Mouse (Mus musculus) testis, postnatal 10 days (tissue): ENCODE measurements at regions not wholly inside any gene's neighbourhood (a gene's known extent, or its start where the extent isn't known, plus 50 kb on each side); places are given as distances from the start of the nearest gene placed in this dataset.

Experiments used
- DNase-seq: peaks from one replicate; pipeline ENCODE4 v3.0.0; 2021; ENCODE audit warnings: low spot score

DNA sequence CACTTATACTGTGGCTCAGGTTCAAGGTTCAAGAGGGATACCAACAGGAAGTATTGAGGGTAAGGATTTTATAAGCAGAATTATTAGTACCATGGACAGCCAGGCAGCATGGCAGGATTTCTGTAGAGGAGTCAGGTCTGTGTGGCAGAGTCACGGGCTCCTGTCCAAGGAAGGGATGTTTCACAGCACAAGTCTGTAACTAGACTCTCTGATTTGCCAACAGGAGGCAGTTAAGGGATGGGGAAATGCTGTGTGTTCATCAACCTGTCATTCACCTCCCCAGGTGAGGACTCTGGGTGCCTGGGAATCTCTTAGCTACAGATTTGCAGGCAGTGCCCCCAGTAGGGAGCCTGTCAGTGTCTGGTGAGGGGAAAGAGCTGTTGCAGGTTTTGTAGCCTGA lies 541.7 kb upstream of the Auts2 start:
- no peak for DNase-seq

DNA sequence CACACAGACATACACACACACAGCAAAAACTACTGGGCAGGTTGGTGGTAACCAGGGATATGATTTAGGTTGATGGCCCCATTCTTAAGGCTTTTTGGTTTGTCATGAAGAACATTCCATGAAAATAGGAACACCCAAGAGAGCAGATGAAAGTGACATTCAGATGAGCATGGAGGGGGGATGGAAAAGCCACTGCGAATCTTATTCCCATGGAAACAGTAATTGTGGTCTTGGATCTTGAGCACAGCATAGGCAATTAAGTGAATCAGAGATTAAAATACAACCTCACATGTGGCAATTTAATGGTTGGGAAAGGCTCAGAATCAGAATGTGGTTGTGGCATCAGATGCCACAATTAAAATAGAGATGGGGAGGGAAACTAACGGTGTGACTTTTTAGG lies 537.6 kb upstream of the Auts2 start:
- no peak for DNase-seq

GRCm38 (mm10) chr5:133078916-133079315 lies 535.8 kb upstream of the Auts2 start:
- no peak for DNase-seq

DNA sequence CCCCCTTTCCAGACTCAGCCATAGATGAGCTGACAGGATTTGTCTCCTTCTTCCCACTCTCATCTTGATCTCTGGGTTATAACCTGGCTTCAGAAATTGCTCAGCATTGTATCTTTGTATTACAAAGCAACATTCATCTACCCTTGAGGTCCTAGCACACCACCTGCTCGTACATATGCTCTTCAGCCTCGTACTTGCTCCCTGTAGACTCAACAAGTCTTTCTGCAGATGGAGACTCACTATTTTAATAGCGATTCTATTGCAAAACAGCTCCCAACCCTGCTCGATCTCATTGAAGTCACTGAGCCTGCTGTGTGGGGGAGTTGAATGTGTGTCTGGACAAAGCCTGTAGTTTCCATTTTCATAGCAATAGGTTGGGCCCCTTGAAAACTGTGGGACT lies 535.2 kb upstream of the Auts2 start:
- DNase-seq, result no peak

GRCm38 (mm10) chr5:133073317-133073716 lies 530.2 kb upstream of the Auts2 start:
- DNase-seq, result no peak

- no peak for DNase-seq
Observed at GRCm38 (mm10) chr5:133070141-133070540, 527.0 kb upstream of the Auts2 start.

GRCm38 (mm10) chr5:133062481-133062880 lies 519.3 kb upstream of the Auts2 start:
- no peak for DNase-seq

DNA sequence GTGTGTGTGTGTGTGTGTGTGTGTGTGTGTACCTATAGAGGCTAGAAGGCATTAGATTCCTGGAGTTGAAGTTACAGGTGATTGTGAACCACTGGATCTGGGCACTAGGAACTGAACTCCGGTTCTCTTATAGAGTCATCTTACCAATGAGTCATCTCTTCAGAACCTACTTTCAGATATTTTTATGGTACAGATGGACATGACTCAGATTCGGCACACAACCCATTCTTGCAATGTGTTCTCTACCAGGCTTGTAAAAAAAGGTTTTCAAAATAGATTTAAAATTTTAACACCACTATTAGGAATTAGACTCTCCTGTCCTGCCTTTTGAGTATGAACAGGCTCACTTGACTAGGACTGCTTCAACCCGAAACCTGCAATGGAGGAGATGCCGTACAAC lies 504.3 kb upstream of the Auts2 start:
- no peak for DNase-seq

DNA sequence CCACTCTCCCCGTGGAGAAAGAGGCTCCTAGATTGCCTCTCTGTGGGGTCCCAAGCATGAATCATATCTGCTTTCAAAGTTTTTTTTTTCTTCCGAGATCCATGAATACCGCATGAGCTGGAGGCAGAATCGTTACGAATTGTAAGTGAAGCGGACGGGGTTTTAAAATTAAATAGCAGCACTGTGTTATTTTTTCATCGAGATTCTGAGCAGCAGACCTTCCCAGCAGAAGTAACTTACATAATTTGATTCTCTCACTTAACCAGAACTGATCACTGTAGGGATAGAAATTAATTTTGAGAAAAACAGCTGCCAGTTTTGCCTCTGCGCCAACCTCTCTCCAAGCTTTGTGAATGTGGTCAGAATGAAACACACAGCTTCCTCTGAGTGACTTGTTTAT lies 502.5 kb upstream of the Auts2 start:
- DNase-seq, result no peak

DNA sequence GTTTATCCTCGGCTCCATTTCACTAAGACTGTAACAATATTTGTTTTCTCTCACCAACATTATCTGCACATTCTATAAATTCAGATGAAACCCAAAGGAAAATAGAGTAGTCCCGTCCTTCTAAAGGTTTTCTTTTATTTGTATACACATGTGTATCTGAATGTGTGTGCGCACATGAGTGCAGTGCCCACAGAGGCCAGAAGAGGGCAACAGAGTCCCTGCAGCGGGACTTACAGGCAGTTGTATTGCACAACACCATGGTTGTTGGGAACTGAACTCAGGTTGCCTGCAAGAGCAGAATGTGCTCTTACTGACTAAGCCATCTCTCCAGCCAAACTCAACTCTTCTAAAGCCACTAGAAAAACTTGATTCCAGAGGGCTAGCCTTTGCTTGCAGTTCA lies 484.4 kb upstream of the Auts2 start:
- no peak for DNase-seq

- DNase-seq, result no peak
Observed at GRCm38 (mm10) chr5:133025121-133025520, 482.0 kb upstream of the Auts2 start.

DNA sequence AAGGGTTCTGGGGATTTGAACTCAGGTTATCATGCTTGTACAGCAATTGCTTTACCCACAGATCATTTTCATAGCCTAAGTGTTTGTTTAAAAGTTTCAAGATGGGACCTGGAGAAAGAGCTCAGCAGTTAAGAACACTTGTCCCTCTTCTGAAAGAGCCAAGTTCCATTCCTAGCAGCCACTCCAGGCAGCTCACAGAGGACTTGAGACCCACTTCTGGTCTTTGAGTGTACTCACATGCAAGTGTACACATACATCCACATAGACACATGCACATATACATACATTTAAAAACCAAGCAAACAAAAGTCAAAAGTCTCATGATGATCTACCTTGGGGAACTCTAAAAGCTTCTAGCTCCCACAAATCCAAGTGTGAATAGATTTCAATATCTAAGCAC lies 477.7 kb upstream of the Auts2 start:
- DNase-seq, result no peak

DNA sequence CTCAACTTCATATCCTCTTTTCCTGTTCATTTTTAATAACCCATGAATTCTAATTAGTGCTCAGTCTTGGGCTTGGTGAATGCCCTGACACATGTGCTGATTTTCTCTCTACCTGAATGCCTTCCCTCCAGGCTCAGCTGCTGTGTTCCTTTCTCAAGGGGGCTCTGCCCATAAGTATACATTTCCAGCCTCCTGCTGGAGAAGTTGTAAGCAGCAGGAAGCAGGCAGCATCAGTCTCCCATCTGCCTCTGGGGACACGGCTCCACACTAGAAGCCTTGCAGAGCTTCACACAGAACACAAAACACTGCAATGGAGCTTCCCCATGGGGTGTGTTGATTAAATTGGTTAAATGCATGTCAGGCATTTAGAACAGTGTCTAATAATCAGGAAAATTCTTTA lies 477.0 kb upstream of the Auts2 start:
- DNase-seq, result no peak

DNA sequence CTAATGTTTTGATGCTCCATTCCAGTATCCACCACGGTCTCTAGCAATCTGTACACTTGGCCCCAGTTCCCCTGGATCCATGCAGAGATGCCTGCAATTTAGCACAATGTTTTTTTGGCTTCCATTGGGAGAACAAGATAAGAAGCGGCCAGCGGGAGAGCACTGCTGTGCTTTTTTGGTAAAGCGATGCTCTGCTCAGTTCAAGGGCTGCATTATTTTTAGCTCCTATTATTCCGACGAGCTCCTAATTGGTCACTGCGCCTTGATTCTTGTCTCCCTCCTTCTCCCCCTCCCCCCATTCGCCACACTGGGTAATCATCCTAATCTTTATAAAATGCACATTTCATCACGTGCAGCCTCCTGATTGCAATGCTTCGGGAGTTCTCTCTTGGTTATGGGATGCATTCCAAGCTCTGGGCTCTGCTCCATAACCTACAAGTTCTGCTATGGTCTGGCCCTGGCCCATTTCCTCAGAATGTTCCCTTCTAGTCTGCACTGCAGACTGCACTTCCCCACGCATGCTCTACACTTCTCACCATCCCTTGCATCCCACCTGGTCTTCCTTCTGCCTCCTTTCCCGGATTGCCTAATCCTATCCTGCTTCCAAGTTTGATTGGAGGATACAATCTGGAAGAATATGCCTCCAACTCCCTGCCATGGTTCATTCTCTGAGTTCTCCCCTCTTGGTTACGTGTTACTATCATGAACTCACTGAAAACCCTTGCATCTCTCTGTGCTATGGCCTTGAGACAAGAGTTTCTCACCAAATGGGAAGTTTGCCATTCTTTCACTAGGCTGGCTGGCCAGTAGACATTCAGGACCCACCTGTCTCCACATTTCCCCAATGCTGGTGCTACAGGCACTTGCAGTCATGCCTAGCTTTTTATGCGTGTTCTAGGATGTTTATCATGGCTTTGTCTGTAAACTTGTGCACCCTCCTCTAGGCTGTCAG lies 467.8 kb upstream of the Auts2 start:
- peak; percentile 39 for DNase-seq

GRCm38 (mm10) chr5:132982866-132983265 lies 439.7 kb upstream of the Auts2 start:
- DNase-seq, result no peak

- DNase-seq, result no peak
Observed at GRCm38 (mm10) chr5:132979013-132979412, 435.9 kb upstream of the Auts2 start.

DNA sequence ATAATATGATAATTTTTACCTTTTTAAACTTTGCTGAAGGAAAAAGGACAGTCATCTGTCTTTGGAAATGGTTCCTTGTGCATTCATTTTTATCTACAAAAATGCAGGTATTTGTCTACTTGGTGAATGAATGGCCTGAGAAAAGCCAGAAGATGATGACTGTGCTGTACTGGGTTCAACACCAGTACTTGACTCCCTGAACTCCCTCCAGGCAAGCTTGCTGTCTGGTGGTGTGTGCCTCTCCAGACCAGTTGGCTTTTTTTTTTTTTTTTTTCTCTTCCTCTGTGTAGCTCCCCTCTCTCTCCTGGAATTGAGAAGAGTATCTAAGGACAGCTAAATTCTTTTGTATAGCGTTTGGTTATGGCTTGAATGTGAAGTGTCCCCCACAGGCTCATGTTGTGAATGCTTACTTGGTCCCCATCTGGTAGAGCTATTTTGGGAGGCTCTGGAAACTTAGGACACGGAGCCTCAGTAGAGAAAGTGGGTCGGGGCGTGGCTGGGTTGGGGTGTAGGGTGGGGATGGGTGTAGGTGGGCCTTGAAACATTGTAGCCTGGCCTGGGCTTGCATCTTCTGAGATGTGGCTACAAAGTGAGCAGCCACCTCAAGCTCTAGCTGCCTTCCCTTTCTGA lies 432.3 kb upstream of the Auts2 start:
- no peak for DNase-seq

DNA sequence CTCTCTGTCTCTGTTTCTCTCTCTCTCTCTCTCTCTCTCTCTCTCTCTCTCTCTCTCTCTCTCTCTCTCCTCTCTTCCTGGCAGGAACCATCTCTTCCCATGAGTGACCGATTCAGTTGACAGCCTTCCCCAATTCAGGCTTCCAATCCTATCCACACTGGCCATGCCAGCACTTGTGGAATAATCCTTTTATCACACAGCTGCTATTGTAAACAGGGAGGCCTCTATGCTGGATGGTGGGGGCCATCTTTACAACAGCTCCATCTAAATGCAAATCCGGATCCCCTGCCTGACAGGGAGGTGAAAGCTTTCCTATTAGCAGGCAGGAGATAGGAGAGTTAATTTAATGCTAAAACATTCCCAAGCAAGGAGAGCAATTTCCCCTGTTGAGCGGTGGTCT lies 431.7 kb upstream of the Auts2 start:
- DNase-seq, result no peak

DNA sequence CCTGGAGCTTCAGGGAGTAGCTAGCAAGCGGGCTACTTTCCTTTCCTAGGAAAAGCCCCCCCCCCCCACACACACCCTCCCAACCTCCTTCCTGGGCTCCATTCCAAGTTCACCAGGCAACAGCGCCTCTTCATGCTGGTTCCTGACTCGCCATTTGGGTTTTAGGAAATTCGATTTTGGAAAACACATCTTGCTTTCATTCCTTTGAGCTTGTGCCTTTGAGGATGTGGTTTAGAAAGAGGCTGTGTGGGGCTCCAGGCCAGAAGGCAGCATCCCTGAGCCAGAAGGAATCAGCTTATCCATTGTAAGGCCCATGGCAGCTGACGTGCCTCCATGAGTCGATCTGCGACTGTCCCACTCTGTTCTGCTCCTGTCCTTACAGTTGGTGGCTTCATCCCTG lies 427.9 kb upstream of the Auts2 start:
- DNase-seq, result no peak

DNA sequence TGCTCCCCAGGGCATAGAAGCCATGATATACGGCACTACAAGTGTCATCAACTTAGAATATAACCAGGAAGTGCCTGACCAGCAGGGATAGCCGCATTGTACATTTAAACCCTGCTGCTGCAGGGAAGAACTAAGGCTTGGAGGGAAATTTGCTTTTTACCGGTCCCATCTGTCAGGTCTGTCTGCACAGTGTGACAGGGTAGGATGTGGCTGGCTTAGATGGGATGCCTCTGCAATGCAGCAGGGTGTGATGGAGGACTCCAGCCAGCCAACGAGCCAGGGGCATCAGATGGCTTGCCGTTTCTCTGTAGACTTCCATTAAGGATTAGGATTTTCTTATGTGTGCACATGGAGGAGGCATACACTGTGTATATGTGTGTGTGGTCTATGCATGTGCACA lies 426.2 kb upstream of the Auts2 start:
- DNase-seq, result no peak

DNA sequence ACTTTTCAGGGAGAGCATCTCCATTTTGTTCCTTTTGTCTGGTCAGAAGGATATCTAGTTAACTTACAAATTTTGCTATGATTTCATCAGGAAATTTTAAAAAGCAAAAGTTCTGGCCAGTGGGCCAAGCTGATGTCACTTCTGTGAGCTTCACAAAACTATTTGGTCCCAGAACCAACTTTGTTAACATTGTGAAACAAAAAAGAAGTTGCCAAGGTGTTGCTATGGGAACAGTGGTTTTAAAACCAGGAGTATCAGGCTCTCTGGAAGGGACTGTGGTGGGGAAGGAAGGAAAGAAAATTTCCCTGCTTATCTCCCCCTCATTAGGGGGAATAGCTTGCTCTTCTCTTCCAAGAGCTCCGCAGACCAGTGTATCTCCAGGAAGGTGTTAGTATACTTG lies 416.8 kb upstream of the Auts2 start:
- no peak for DNase-seq

- no peak for DNase-seq
Observed at GRCm38 (mm10) chr5:132956184-132956583, 413.0 kb upstream of the Auts2 start.

- no peak for DNase-seq
Observed at GRCm38 (mm10) chr5:132955051-132955450, 411.9 kb upstream of the Auts2 start.
